Mouse (Mus musculus) midbrain, embryonic 15.5 days (tissue): Measurements from ENCODE around the gene Acbd6. TPM values are rescaled to one million over a fixed set of nuclear protein-coding genes. Genes with fewer than 3 reads are reported as not detected.

Experiments
- ATAC-seq: fragments of 200-750 bp; cut with Nextera tagmentation; replicated peaks from 2 replicates; pipeline ENCODE4 v1.8.0; 2017; ENCODE audit warnings: moderate TSS enrichment
- H3K27ac ChIP-seq: fragments of 300-500 bp; sonication (generic); 2 replicates; pipeline ENCODE4 v1.5.1; 2015; ENCODE audit warnings: mild to moderate bottlenecking, inconsistent platforms
- H3K27me3 ChIP-seq: fragments of 300-500 bp; sonication (generic); replicated peaks from 2 replicates; pipeline ENCODE4 v1.6.1; 2015; ENCODE audit warnings: inconsistent platforms
- H3K36me3 ChIP-seq: fragments of 300-500 bp; sonication (generic); replicated peaks from 2 replicates; pipeline ENCODE4 v1.6.1; 2015; ENCODE audit warnings: inconsistent platforms
- H3K4me1 ChIP-seq: fragments of 300-500 bp; sonication (generic); 2 replicates; pipeline ENCODE4 v1.6.1; 2015; ENCODE audit warnings: inconsistent platforms
- H3K4me2 ChIP-seq: fragments of 300-500 bp; sonication (generic); 2 replicates; pipeline ENCODE4 v1.6.1; 2015; ENCODE audit warnings: inconsistent platforms, mild to moderate bottlenecking, moderate library complexity
- H3K4me3 ChIP-seq: fragments of 300-500 bp; sonication (generic); 2 replicates; pipeline ENCODE4 v1.5.1; 2015; ENCODE audit warnings: mild to moderate bottlenecking, inconsistent platforms
- H3K9ac ChIP-seq: fragments of 300-500 bp; sonication (generic); 2 replicates; pipeline ENCODE4 v1.6.1; 2015; ENCODE audit warnings: mild to moderate bottlenecking, inconsistent platforms
- H3K9me3 ChIP-seq: fragments of 300-500 bp; sonication (generic); 2 replicates; pipeline ENCODE4 v1.6.1; 2016; ENCODE audit warnings: inconsistent platforms
- WGBS: fragments of 180-500 bp; shearing (Covaris S2); methylation state at CpG from one replicate; pipeline ENCODE4 v1.1.7; 2015; ENCODE audit warnings: mixed read lengths; 5-methylcytosine and 5-hydroxymethylcytosine counted together
- polyA plus RNA-seq: library from polyadenylated mRNA; unstranded; fragments of >200 nt; fragmentation: Nextera tagmentation; extraction: Ambion mirVana; gene quantifications from 2 replicates; pipeline ENCODE4 v1.2.1, GENCODE M21; 2015

The Acbd6 gene
- polyA plus RNA-seq, 1 experiment from 2014 or later: 93.8 TPM

GRCm38 (mm10) chr1:155713306-155713705 is 155.4 kb downstream of the Acbd6 start:
- no peak for ATAC-seq
- Histone ChIP-seq H3K9ac (no peak overlapping the region), H3K4me2 (no peak overlapping the region), H3K27ac (no peak overlapping the region), H3K4me1 (0 out of 2 replicates have a peak, but pooled peaks cover 13% of the 10 kb centered on the region), H3K9me3 (no peaks in the 10 kb centered on the region), H3K27me3 (peaks cover 3% of the 10 kb centered on the region), H3K36me3 (no peaks in the 10 kb centered on the region), H3K4me3 (no peak overlapping the region)
- WGBS: 62% methylated on average over 2 of the region's 2 CpGs

- ATAC-seq: no peak
- H3K27ac ChIP-seq: no peak overlapping the region
These were observed 157.4 kb downstream of the Acbd6 start for GRCm38 (mm10) chr1:155715366-155715765.

GRCm38 (mm10) chr1:155717301-155717700 is 159.4 kb downstream of the Acbd6 start:
- Histone ChIP-seq H3K4me2 (no peak overlapping the region), H3K9me3 (no peaks in the 10 kb centered on the region), H3K36me3 (no peaks in the 10 kb centered on the region), H3K4me3 (no peak overlapping the region), H3K27ac (no peak overlapping the region), H3K27me3 (peaks cover 25% of the 10 kb centered on the region), H3K4me1 (peaks cover 9% of the 10 kb centered on the region; the same call in 1 of the 2 replicates), H3K9ac (no peak overlapping the region)
- ATAC-seq: no peak
- WGBS: 90% methylated on average over 12 of the region's 12 CpGs

More at GRCm38 (mm10) chr1:155715366-155715765, 157.4 kb downstream of the Acbd6 start:
- H3K9ac ChIP-seq: no peak overlapping the region
- H3K27me3 ChIP-seq: peaks cover 8% of the 10 kb centered on the region
- no peaks in the 10 kb centered on the region for H3K9me3 ChIP-seq
- no peak overlapping the region for H3K4me2 ChIP-seq
- 0 out of 2 replicates have a peak, but pooled peaks cover 13% of the 10 kb centered on the region for H3K4me1 ChIP-seq
- H3K36me3 ChIP-seq: no peaks in the 10 kb centered on the region
- no peak overlapping the region for H3K4me3 ChIP-seq

- Histone ChIP-seq H3K27ac (no peak overlapping the region), H3K4me1 (peaks cover 6% of the 10 kb centered on the region; the same call in 1 of the 2 replicates), H3K27me3 (peaks cover 37% of the 10 kb centered on the region), H3K4me2 (no peak overlapping the region), H3K36me3 (no peaks in the 10 kb centered on the region), H3K9me3 (no peaks in the 10 kb centered on the region), H3K4me3 (no peak overlapping the region), H3K9ac (no peak overlapping the region)
- WGBS: 71% methylated on average over 3 of the region's 3 CpGs
- no peak for ATAC-seq
These were observed 160.9 kb downstream of the Acbd6 start for GRCm38 (mm10) chr1:155718851-155719250.

- Histone ChIP-seq H3K4me1 (peaks cover 6% of the 10 kb centered on the region; the same call in 1 of the 2 replicates), H3K4me2 (no peak overlapping the region), H3K4me3 (no peak overlapping the region), H3K27ac (no peak overlapping the region), H3K27me3 (peaks cover 46% of the 10 kb centered on the region), H3K9ac (no peak overlapping the region), H3K36me3 (no peaks in the 10 kb centered on the region), H3K9me3 (no peaks in the 10 kb centered on the region)
- ATAC-seq: no peak
- WGBS: 60% methylated on average over 5 of the region's 5 CpGs
These were observed 162.1 kb downstream of the Acbd6 start for GRCm38 (mm10) chr1:155720006-155720405.

GRCm38 (mm10) chr1:155721443-155721842 is 163.5 kb downstream of the Acbd6 start:
- Histone ChIP-seq H3K4me2 (no peak overlapping the region), H3K4me1 (peaks cover 6% of the 10 kb centered on the region; the same call in 1 of the 2 replicates), H3K9me3 (no peaks in the 10 kb centered on the region), H3K27me3 (peaks cover 59% of the 10 kb centered on the region), H3K27ac (no peak overlapping the region), H3K9ac (no peak overlapping the region), H3K36me3 (no peaks in the 10 kb centered on the region), H3K4me3 (no peak overlapping the region)
- 24% methylated on average over 8 of the region's 8 CpGs for WGBS
- ATAC-seq: no peak

GRCm38 (mm10) chr1:155722185-155722584 is 164.3 kb downstream of the Acbd6 start:
- peaks cover 64% of the 10 kb centered on the region for H3K27me3 ChIP-seq
- WGBS: under 1% methylated on average over 13 of the region's 13 CpGs
- H3K36me3 ChIP-seq: no peaks in the 10 kb centered on the region
- H3K4me3 ChIP-seq: no peak overlapping the region
- no peaks in the 10 kb centered on the region for H3K9me3 ChIP-seq
- ATAC-seq: no peak; the same call in 1 of the 2 replicates
- H3K27ac ChIP-seq: no peak overlapping the region
- peaks cover 6% of the 10 kb centered on the region; the same call in 1 of the 2 replicates for H3K4me1 ChIP-seq
- H3K4me2 ChIP-seq: peak overlapping the region; percentile 32
- H3K9ac ChIP-seq: no peak overlapping the region

GRCm38 (mm10) chr1:155724301-155724700 is 166.4 kb downstream of the Acbd6 start:
- Histone ChIP-seq H3K9me3 (no peaks in the 10 kb centered on the region), H3K4me3 (no peak overlapping the region), H3K36me3 (no peaks in the 10 kb centered on the region), H3K9ac (no peak overlapping the region), H3K4me2 (no peak overlapping the region), H3K27me3 (peaks cover 83% of the 10 kb centered on the region), H3K4me1 (peaks cover 12% of the 10 kb centered on the region), H3K27ac (no peak overlapping the region)
- 78% methylated on average over 3 of the region's 3 CpGs for WGBS
- no peak for ATAC-seq

GRCm38 (mm10) chr1:155725876-155726275 is 168.0 kb downstream of the Acbd6 start:
- Histone ChIP-seq H3K9me3 (no peaks in the 10 kb centered on the region), H3K4me1 (peaks cover 15% of the 10 kb centered on the region), H3K27ac (no peak overlapping the region), H3K4me2 (no peak overlapping the region), H3K27me3 (peaks cover 88% of the 10 kb centered on the region), H3K4me3 (no peak overlapping the region), H3K36me3 (no peaks in the 10 kb centered on the region), H3K9ac (no peak overlapping the region)
- WGBS: 73% methylated on average over 2 of the region's 2 CpGs
- ATAC-seq: no peak

- Histone ChIP-seq H3K4me2 (no peak overlapping the region), H3K4me3 (no peak overlapping the region), H3K4me1 (peaks cover 9% of the 10 kb centered on the region), H3K27me3 (peaks cover 94% of the 10 kb centered on the region), H3K36me3 (no peaks in the 10 kb centered on the region), H3K9ac (no peak overlapping the region), H3K27ac (no peak overlapping the region), H3K9me3 (no peaks in the 10 kb centered on the region)
- no peak for ATAC-seq
- WGBS: 26% methylated on average over 10 of the region's 10 CpGs
These were observed 169.9 kb downstream of the Acbd6 start for GRCm38 (mm10) chr1:155727830-155728229.

- H3K27me3 ChIP-seq: peaks cover 93% of the 10 kb centered on the region
- no peaks in the 10 kb centered on the region for H3K9me3 ChIP-seq
- H3K4me3 ChIP-seq: peak overlapping the region; percentile 18
- no peak overlapping the region for H3K27ac ChIP-seq
- peaks cover 9% of the 10 kb centered on the region for H3K4me1 ChIP-seq
- 2% methylated on average over 23 of the region's 23 CpGs for WGBS
- peak; percentile 66; the same call in 1 of the 2 replicates for ATAC-seq
- no peak overlapping the region for H3K9ac ChIP-seq
- no peaks in the 10 kb centered on the region for H3K36me3 ChIP-seq
- peak overlapping the region; percentile 33 for H3K4me2 ChIP-seq
These were observed 171.3 kb downstream of the Acbd6 start for GRCm38 (mm10) chr1:155729113-155729795.

GRCm38 (mm10) chr1:155731156-155731555 is 173.2 kb downstream of the Acbd6 start:
- Histone ChIP-seq H3K9ac (no peak overlapping the region), H3K4me1 (peaks cover 10% of the 10 kb centered on the region), H3K36me3 (no peaks in the 10 kb centered on the region), H3K4me2 (no peak overlapping the region), H3K9me3 (no peaks in the 10 kb centered on the region), H3K27ac (no peak overlapping the region), H3K27me3 (peaks cover 91% of the 10 kb centered on the region), H3K4me3 (no peak overlapping the region)
- 5% methylated on average over 2 of the region's 2 CpGs for WGBS
- no peak for ATAC-seq
